7 mouse cellular contexts compared by ENCODE assay signal in the genomic region with DNA sequence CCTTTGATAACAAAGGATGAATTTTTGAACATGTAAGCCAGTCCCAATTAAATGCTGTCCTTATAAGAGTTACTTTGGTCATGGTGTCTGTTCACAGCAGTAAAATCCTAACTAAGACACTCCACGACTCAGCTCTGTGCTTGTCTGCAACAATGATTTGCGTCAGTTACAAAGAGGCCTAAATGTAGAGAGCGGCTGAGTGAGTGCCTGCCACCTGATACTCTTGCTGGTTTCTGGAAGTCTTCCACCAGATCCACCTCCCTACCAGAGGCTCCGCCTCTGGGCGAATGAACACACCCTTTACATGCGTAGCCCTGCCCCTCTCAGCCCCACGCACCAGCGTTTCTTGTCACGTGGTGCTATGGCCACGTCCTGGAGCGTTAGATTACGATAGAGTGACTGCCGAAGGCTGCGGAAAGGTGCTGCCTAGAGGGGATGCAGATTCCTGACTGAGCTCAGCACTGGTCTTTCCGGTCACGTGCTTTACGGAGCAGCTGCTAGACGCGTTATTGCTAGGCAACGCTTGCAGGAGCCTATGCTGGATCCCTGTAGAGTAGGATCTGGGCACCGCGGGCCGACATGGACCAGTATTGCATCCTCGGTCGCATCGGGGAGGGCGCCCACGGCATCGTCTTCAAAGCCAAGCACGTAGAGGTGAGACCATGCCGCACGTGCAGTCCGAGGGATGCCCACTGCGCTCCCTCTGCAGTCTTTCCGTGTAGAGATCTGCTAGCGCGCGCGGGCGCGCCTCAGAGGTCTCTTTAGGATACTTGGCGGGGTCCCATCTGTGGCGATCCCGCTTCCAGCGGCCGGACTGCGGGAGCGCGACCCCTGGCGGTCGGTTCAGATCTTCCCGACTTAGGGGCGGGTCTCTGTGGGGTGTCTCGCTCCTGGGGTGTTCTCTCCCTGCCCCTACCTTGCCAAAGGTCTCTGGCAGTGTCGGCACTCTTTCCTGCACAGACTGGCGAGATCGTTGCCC. TPM values are rescaled to one million over a fixed set of nuclear protein-coding genes. Genes with fewer than 3 reads are reported as not detected.
A peak's percentile ranks its signal among the peaks of the same experiment; 100 is the strongest.
DNase-seq lines count a peak whose midpoint lies in the region; ATAC-seq lines count a peak whose summit lies in the region.

TSS of gene Cdk20 (plus strand) at position 298 of the 979 bp plus-strand sequence.

- peak; percentile 99 for ATAC-seq in intestine, embryonic 16.5 days
- ATAC-seq in midbrain, embryonic 11.5 days (ENCODE audit: low FRiP score): peak; percentile 98

- peak within 1 kb of the TSS; percentile 69 for H3K9ac ChIP-seq in intestine, embryonic 16.5 days (ENCODE audit: low read depth, low read length)
- peak within 1 kb of the TSS; percentile 58 for H3K9ac ChIP-seq in midbrain, embryonic 11.5 days (ENCODE audit: low read length)

- under 1% methylated on average over 57 of the region's 57 CpGs for WGBS in intestine, embryonic 16.5 days
- WGBS in midbrain, embryonic 11.5 days: under 1% methylated on average over 57 of the region's 57 CpGs

- no peaks in the 10 kb centered on the region for H3K9me3 ChIP-seq in intestine, embryonic 16.5 days (ENCODE audit: control insufficient read depth, low read length)
- no peaks in the 10 kb centered on the region for H3K9me3 ChIP-seq in midbrain, embryonic 11.5 days (ENCODE audit: control insufficient read depth, low read length)

- peak within 1 kb of the TSS; percentile 59 for H3K4me2 ChIP-seq in intestine, embryonic 16.5 days (ENCODE audit: low read depth, low read length)
- peak within 1 kb of the TSS; percentile 68 for H3K4me2 ChIP-seq in midbrain, embryonic 11.5 days

- H3K4me3 ChIP-seq in intestine, embryonic 16.5 days (ENCODE audit: low read length): peak within 1 kb of the TSS; percentile 67
- peak within 1 kb of the TSS; percentile 51 for H3K4me3 ChIP-seq in midbrain, embryonic 11.5 days (ENCODE audit: low read depth, low read length)

- DNase-seq in adrenal gland, adult 8-10 months: peak; percentile 95
- peak; percentile 89 for DNase-seq in embryo, embryonic 9.5 days (ENCODE audit: extremely low spot score)
- peak; percentile 71 to 86 for DNase-seq in gastrocnemius, postnatal 4 days (ENCODE audit: low spot score in 2 of 2)
- peak; percentile 94 for DNase-seq in left cerebral cortex, postnatal 36 days (ENCODE audit: low spot score in 2 of 2)
- peak; percentile 98 for DNase-seq in midbrain, embryonic 11.5 days (ENCODE audit: low spot score, missing footprints)
- DNase-seq in skeletal muscle tissue, adult 2 months (ENCODE audit: low read depth, low spot score): peak; percentile 97

- H3K27me3 ChIP-seq in intestine, embryonic 16.5 days (replicated peaks; ENCODE audit: control insufficient read depth, insufficient read depth, low read length): no peaks in the 10 kb centered on the region
- H3K27me3 ChIP-seq in midbrain, embryonic 11.5 days (ENCODE audit: control insufficient read depth, insufficient read depth, low read length): no peaks in the 10 kb centered on the region

- no peaks in the 10 kb centered on the region for H3K36me3 ChIP-seq in intestine, embryonic 16.5 days (ENCODE audit: control insufficient read depth, insufficient read depth, low read length)
- no peaks in the 10 kb centered on the region for H3K36me3 ChIP-seq in midbrain, embryonic 11.5 days (ENCODE audit: control insufficient read depth, insufficient read depth, low read length)

- intact Hi-C loops in left cerebral cortex, postnatal 36 days (cut with DNase I): loop anchor here (1.0 to 10.0 kb wide), 4 partner anchors 62 to 810 kb away; partner anchors contain the start of genes Aaed1, Ctsl and Zfp367

- H3K4me1 ChIP-seq in intestine, embryonic 16.5 days (ENCODE audit: control insufficient read depth, insufficient read depth, low read length): peaks cover 5% of the 10 kb centered on the region
- peaks cover 7% of the 10 kb centered on the region; the same call in 1 of the 2 replicates for H3K4me1 ChIP-seq in midbrain, embryonic 11.5 days (ENCODE audit: control insufficient read depth, insufficient read depth, low read length)

- H3K27ac ChIP-seq in intestine, embryonic 16.5 days (ENCODE audit: low read length): peak within 1 kb of the TSS; percentile 81
- peak within 1 kb of the TSS; percentile 76 for H3K27ac ChIP-seq in midbrain, embryonic 11.5 days (ENCODE audit: low read depth, low read length)

RNA-seq across cellular contexts. Expression of gene Cdk20, which starts in this region (rescaled TPM):
- 1 to 10 TPM; 3.3 to 5.1 (median 4.7) TPM for total RNA-seq in adrenal gland, adult 8-10 months (2022)
- 1 to 10 TPM; 3.9 to 5.2 TPM for total RNA-seq in gastrocnemius, postnatal 4 days (2021)
- 9.7 and 11.5 TPM in 2 replicates for polyA plus RNA-seq in intestine, embryonic 16.5 days (2015; fragmentation: Nextera tagmentation; extraction: Ambion mirVana)
- total RNA-seq in left cerebral cortex, postnatal 36 days (2021): 10 to 100 TPM; 10.8 to 12.2 TPM
- polyA plus RNA-seq in midbrain, embryonic 11.5 days (2014; fragmentation: Nextera tagmentation; extraction: Ambion mirVana): 7.1 and 8.6 TPM in 2 replicates

Comparison
In these comparisons a context has a peak if more than half of its experiments do, and no peak if none do; other contexts are left out.
1. Peak in every context shown above with its lines: DNase-seq, ATAC-seq, H3K4me3 ChIP-seq and H3K27ac ChIP-seq.